Mouse (Mus musculus) lung, postnatal 4 days (tissue): ENCODE measurements around the gene Gm4791.

Experiments used
- DNase-seq, 2 experiments: peaks; one replicate each; pipeline ENCODE4 v3.0.0; 2021

The Gm4791 gene

DNA sequence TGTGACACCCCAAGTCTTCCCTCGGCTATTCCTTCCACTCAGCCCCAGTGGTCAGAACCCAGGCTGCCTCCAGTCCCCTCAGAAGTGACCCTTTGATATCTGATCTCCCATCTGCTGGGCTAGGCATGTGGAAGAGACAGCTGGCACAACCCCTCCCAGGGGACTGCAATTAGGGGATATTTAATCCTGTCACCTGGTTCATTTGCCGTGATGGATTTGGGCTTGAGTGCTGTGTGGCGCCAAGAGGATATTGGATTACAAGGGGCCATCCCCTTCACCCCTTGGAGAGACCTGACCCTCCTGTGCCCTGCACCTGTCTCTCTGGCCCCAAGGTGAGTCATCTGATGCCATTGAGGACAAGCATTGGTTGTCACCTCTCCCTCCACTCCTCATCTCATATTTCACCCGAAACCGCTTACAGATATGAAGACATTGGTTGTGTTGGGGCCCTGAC, at the start of gene Gm4791:
Gm4791 (plus strand) TSS at position 404 of the 454 bp plus-strand sequence.
- no peak for DNase-seq

DNA sequence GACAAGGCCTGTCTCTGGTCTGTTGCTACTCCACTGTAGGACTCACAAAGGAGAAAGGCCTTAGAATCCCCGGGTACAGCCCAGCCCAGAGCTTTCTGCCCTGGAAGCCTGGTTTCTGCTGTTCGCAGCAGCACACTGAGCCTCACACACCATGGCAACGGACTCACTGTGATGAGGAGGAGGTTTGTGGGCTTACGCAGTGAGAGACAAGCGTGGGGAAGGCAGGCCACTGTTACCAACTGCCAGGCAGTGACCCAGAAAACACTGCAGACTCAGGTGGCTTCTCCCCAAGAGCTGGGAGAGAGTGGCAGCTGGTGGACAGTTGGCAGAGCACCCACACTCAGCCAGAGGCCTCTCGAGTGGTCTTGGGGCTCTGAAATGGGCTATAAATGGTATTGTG, 42.3 kb upstream of the Gm4791 start:
- DNase-seq, result no peak

DNA sequence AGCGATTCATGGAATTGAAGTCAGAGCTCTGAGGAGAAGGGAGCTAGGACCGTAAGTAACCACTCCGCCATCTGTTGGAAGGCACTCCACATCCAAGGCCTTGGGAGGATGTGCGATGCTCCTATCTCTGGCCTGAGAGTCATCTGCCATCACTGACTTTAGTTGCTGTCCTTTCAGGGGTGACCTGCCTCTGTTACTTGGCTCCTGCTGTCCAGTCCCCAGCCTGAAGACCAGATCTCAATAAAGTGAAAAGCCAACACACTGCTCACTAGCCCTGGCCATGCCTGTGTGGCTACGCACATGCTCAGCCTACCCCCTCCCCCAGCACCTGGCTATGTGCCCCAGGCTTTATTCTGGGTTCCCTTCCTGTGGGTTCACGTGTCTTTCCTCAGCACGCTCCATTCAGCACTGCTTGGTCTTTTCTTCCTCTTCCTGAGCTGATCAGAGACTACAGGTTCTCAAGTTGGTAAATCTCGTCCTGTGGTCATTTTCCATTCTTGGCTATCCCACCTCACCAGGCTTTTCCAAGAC, 41.1 kb upstream of the Gm4791 start:
- no peak for DNase-seq

GRCm38 (mm10) chr9:46966028-46966427, 32.5 kb upstream of the Gm4791 start:
- DNase-seq, result no peak

DNA sequence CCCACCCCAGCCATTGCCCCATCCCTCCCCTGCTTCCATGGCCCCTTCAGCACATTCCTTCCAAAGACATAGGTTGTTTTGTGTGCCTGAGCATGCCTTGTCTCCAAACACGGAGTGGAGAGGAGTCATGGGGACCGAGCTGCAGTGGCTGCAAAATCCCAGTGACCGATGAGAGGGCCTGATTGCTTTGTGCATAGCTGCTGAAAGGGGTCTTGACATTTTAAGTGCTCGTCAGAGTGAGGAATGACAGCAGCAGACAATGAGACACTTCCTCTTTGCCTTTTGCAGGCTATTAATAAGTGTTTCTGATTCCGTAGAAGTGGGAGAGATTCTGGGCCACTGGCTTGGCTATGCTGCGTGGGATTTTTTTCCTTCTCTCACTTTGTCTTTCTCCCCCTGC, 29.6 kb upstream of the Gm4791 start:
- DNase-seq, result no peak

GRCm38 (mm10) chr9:46969406-46969805, 29.1 kb upstream of the Gm4791 start:
- no peak for DNase-seq

DNA sequence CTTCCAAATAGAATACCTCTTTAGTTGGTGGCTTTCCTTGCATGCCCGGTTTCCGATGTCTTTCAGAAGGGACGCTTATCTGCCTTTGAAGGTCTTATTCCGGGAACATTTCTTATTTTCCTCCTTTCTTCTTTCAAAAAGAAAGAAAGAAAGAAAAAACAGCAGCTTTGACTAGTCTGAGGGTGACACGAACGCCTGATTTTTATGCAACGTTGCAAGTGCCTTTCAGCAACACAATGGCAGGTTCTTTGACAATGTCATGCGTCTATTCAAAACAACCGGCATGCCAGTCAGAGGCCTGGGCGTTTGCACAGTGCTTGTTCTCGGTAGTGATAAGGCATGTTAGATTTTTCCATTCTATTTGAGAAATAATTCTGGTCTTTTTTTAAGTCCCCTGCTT, 19.7 kb upstream of the Gm4791 start:
- no peak for DNase-seq

DNA sequence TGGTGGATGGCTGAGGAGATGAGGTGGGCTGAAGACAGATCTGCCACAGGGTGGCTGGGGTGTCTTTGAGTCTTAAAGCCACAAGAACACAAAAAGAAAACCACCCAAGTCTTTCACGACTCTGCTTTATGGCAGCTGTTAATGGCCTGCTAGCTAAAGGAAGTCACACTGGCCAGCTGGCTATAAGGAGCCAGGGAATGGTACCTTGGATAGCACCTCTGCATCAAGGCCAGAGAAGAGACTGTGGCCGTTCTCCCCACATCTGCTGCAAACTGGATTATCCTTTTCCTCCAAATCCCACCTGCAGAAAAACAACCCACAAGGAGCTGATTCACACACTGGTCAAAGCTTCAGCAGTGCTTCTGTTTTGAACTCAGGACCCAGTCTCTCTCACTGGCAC, 18.4 kb upstream of the Gm4791 start:
- no peak for DNase-seq

DNA sequence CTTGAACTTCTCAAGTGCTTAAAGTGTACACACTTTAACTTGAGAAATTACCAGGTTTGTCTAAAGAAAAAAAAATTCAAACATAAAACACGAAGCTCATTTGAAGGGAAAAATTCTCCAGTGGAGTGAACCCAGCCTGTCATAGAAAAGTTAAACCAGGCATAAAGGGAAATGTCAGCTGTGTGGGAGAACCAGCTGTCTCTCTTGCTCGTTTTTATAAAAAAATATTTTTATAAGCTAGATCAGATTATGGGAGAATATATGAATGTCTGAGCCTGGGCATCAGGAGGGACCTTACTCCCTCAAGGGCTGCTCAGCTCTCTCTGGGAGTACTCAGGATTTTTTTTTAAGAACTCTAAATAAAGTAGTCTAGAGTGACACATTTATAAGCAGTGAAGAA, 15.1 kb upstream of the Gm4791 start:
- no peak for DNase-seq

DNA sequence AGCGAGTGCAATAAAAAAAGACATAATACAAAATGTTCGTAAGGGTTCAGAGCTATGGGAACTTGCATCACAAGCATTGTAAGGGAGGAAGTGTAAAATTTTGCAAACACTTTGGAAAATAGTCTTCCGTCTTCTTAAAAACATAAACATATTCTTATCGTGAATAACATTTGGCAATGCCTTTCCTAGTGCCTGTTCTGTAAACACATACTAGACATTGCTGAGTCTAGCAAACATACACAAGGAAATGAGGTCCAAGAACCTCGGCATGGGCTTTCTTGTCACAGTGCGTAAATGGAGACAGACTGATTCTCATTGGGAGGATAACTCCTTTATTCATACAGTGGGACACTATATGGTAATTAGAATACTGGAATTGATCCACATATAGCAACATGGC, 43.0 kb downstream of the Gm4791 start:
- no peak for DNase-seq
